In genomic region chr7:112386521-112386920, GRCm38 (mm10) we compare ENCODE assay signal across 29 mouse cellular contexts. TPM values are rescaled to one million over a fixed set of nuclear protein-coding genes. Genes with fewer than 3 reads are reported as not detected.
DNase-seq lines count a peak whose midpoint lies in the region; ATAC-seq and TF ChIP-seq lines count a peak whose summit lies in the region.
"Had no signal": no experiment of that assay in that cellular context is flagged by ENCODE, and none has a peak within 500 bp of the region (broad histone marks: within the 10 kb centered on the region; RNA-seq: fewer than 3 reads in every experiment).

No protein-coding gene starts in this region.

- H3K27ac ChIP-seq in liver, adult 2 months (replicated peaks; ENCODE audit: insufficient read depth, low read depth, low read length): peak overlapping the region; percentile 87
- no peak overlapping the region for H3K27ac ChIP-seq in liver, embryonic 12.5 days
- H3K27ac ChIP-seq in liver, embryonic 16.5 days (ENCODE audit: low read length): no peak overlapping the region
- no peak overlapping the region for H3K27ac ChIP-seq in liver, embryonic 11.5 days (ENCODE audit: low read depth, low read length)
- H3K27ac ChIP-seq: embryonic facial prominence, embryonic 13.5 days; embryonic facial prominence, embryonic 15.5 days; forebrain, embryonic 10.5 days; forebrain, embryonic 12.5 days had no signal

- peak; percentile 96 for DNase-seq in liver, adult 2 months (ENCODE audit: extremely low read depth, low read depth, low spot score)
- no peak for DNase-seq in liver, embryonic 11.5 days (ENCODE audit: low spot score)
- peak; percentile 34 for DNase-seq in adipocyte (ENCODE audit: low spot score)
- peak; percentile 21 for DNase-seq in yolk sac, embryonic 10.5 days (ENCODE audit: low spot score)
- DNase-seq in thymus, postnatal 0 days (ENCODE audit: low spot score): no peak
- DNase-seq: adrenal gland, adult 2 months; adrenal gland, postnatal 10 days; adrenal gland, postnatal 25 days; B cell, adult 2 months; cerebellum, adult 11 months; cerebellum, adult 18-20 months; cerebellum, adult 8-10 months; cerebellum, adult 9-11 months; cerebellum, postnatal 14 days; cerebellum, postnatal 36 days; embryo, embryonic 11 days had no signal

- no peaks in the 10 kb centered on the region for H3K36me3 ChIP-seq in liver, adult 2 months (ENCODE audit: control insufficient read depth, insufficient read depth, low read length)
- H3K36me3 ChIP-seq in liver, embryonic 12.5 days: no peaks in the 10 kb centered on the region
- H3K36me3 ChIP-seq in liver, embryonic 16.5 days (ENCODE audit: control insufficient read depth, insufficient read depth): no peaks in the 10 kb centered on the region
- H3K36me3 ChIP-seq in liver, embryonic 11.5 days (ENCODE audit: control insufficient read depth, insufficient read depth, low read length): no peaks in the 10 kb centered on the region
- H3K36me3 ChIP-seq: embryonic facial prominence, embryonic 13.5 days; embryonic facial prominence, embryonic 15.5 days; forebrain, embryonic 10.5 days; forebrain, embryonic 12.5 days; G1E had no signal

- H3K79me2 ChIP-seq in liver, adult 2 months (ENCODE audit: control insufficient read depth, insufficient read depth, low read length): no peaks in the 10 kb centered on the region

- no peak overlapping the region for H3K4me2 ChIP-seq in liver, embryonic 12.5 days
- no peak overlapping the region for H3K4me2 ChIP-seq in liver, embryonic 16.5 days (ENCODE audit: low read depth, low read length)
- H3K4me2 ChIP-seq in liver, embryonic 11.5 days: no peak overlapping the region
- H3K4me2 ChIP-seq: embryonic facial prominence, embryonic 13.5 days; embryonic facial prominence, embryonic 15.5 days; forebrain, embryonic 12.5 days had no signal

- 23% methylated on average over 5 of the region's 5 CpGs for WGBS in liver, adult 2 months
- WGBS in liver, embryonic 12.5 days (ENCODE audit: insufficient replicate concordance): 46% methylated on average over 5 of the region's 5 CpGs
- 47% methylated on average over 5 of the region's 5 CpGs for WGBS in liver, embryonic 16.5 days (ENCODE audit: insufficient replicate concordance)
- 47% methylated on average over 5 of the region's 5 CpGs for WGBS in liver, embryonic 11.5 days

- H3K9me3 ChIP-seq in liver, embryonic 12.5 days (replicated peaks): no peaks in the 10 kb centered on the region
- H3K9me3 ChIP-seq in liver, embryonic 16.5 days (replicated peaks; ENCODE audit: control insufficient read depth, low read length): no peaks in the 10 kb centered on the region
- no peaks in the 10 kb centered on the region for H3K9me3 ChIP-seq in liver, embryonic 11.5 days (ENCODE audit: control insufficient read depth, low read length)
- H3K9me3 ChIP-seq: embryonic facial prominence, embryonic 13.5 days; embryonic facial prominence, embryonic 15.5 days; forebrain, embryonic 10.5 days; forebrain, embryonic 12.5 days had no signal

- no peak overlapping the region for H3K9ac ChIP-seq in liver, adult 2 months (ENCODE audit: low read depth, low read length)
- no peak overlapping the region for H3K9ac ChIP-seq in liver, embryonic 12.5 days
- H3K9ac ChIP-seq in liver, embryonic 16.5 days (ENCODE audit: low read depth, low read length): no peak overlapping the region
- no peak overlapping the region for H3K9ac ChIP-seq in liver, embryonic 11.5 days (ENCODE audit: low read depth, low read length)
- H3K9ac ChIP-seq: embryonic facial prominence, embryonic 13.5 days; embryonic facial prominence, embryonic 15.5 days; forebrain, embryonic 12.5 days had no signal

- no peak for ATAC-seq in liver, embryonic 12.5 days
- peak; percentile 62 for ATAC-seq in liver, embryonic 16.5 days (ENCODE audit: low read depth)
- ATAC-seq in liver, embryonic 11.5 days (replicated peaks; ENCODE audit: low FRiP score): no peak
- ATAC-seq: activated CD4-positive, CD25-positive, alpha-beta regulatory T cell, adult 4 months; CD4-positive, CD25-positive, alpha-beta regulatory T cell, adult 4 months; forebrain, embryonic 14.5 days; Patski had no signal

- no peak overlapping the region for H3K4me3 ChIP-seq in liver, adult 2 months (ENCODE audit: insufficient read depth, low read depth, low read length)
- H3K4me3 ChIP-seq in liver, embryonic 12.5 days: no peak overlapping the region
- H3K4me3 ChIP-seq in liver, embryonic 16.5 days (ENCODE audit: low read depth, low read length): no peak overlapping the region
- H3K4me3 ChIP-seq in liver, embryonic 11.5 days (ENCODE audit: low read depth, low read length): no peak overlapping the region
- H3K4me3 ChIP-seq: embryonic facial prominence, embryonic 13.5 days; embryonic facial prominence, embryonic 15.5 days; erythroblast, embryonic 14.5 days; forebrain, embryonic 10.5 days; forebrain, embryonic 12.5 days had no signal

- H3K27me3 ChIP-seq in liver, adult 2 months (ENCODE audit: control insufficient read depth, insufficient read depth, low read length): no peaks in the 10 kb centered on the region
- peaks cover 12% of the 10 kb centered on the region; the same call in 1 of the 2 replicates for H3K27me3 ChIP-seq in liver, embryonic 12.5 days (replicated peaks)
- H3K27me3 ChIP-seq in liver, embryonic 16.5 days (ENCODE audit: control insufficient read depth, insufficient read depth, low read depth, low read length): no peaks in the 10 kb centered on the region
- H3K27me3 ChIP-seq in liver, embryonic 11.5 days (replicated peaks; ENCODE audit: control insufficient read depth, insufficient read depth, low read length): no peaks in the 10 kb centered on the region
- H3K27me3 ChIP-seq: embryonic facial prominence, embryonic 13.5 days; embryonic facial prominence, embryonic 15.5 days; Patski had no signal

- no peak for TF ChIP-seq CTCF in liver, adult 2 months (IDR thresholded peaks at IDR 0.05; ENCODE audit: low read depth, low read length)

- H3K4me1 ChIP-seq in liver, adult 2 months (ENCODE audit: control insufficient read depth, insufficient read depth, low read length): peaks cover 19% of the 10 kb centered on the region
- H3K4me1 ChIP-seq in liver, embryonic 12.5 days: no peaks in the 10 kb centered on the region
- no peaks in the 10 kb centered on the region for H3K4me1 ChIP-seq in liver, embryonic 16.5 days (ENCODE audit: control insufficient read depth, low read depth, low read length)
- peaks cover 6% of the 10 kb centered on the region; the same call in 1 of the 2 replicates for H3K4me1 ChIP-seq in liver, embryonic 11.5 days (replicated peaks; ENCODE audit: control insufficient read depth, insufficient read depth, low read length)

- no peak for TF ChIP-seq POLR2A in liver, adult 2 months (IDR thresholded peaks at IDR 0.05; ENCODE audit: extremely low read depth, insufficient read depth, low read length)

RNA-seq across cellular contexts. Expression of gene Parva, which starts 40.8 kb away (rescaled TPM):
- 18.8 and 24.4 TPM in 2 replicates for total RNA-seq in liver, adult 2 months (2014; rRNA removed)
- polyA plus RNA-seq in liver, adult 2 months (2012; rRNA removed): 27.2 and 34.5 TPM in 2 replicates
- 13.2 and 13.6 TPM in 2 replicates for polyA plus RNA-seq in liver, embryonic 12.5 days (2016; fragmentation: Nextera tagmentation; extraction: Ambion mirVana)
- polyA plus RNA-seq in liver, embryonic 16.5 days (2015; fragmentation: Nextera tagmentation; extraction: Ambion mirVana): 8.0 and 9.2 TPM in 2 replicates
- polyA plus RNA-seq in liver, embryonic 11.5 days (2014; fragmentation: Nextera tagmentation; extraction: Ambion mirVana): 24.3 and 28.8 TPM in 2 replicates
- 11.0 and 12.1 TPM in 2 replicates for polyA plus RNA-seq in thymus, postnatal 0 days (2015; fragmentation: Nextera tagmentation; extraction: Ambion mirVana)
- total RNA-seq: common myeloid progenitor, adult 5-6 weeks had no signal
- polyA plus RNA-seq: activated CD4-positive, CD25-positive, alpha-beta regulatory T cell, adult 4 months; CD4-positive, CD25-positive, alpha-beta regulatory T cell, adult 4 months; G1E had no signal

Comparison
In these comparisons a context has a peak if more than half of its experiments do, and no peak if none do; other contexts are left out.
1. DNase-seq: peak in liver, adult 2 months (single experiment), adipocyte (single experiment) and yolk sac, embryonic 10.5 days (single experiment); none in liver, embryonic 11.5 days (single experiment) and thymus, postnatal 0 days (single experiment).